Mouse (Mus musculus): Measurements from ENCODE around the gene Prkar2b. TPM values are rescaled to one million over a fixed set of nuclear protein-coding genes. Genes with fewer than 3 reads are reported as not detected.

The Prkar2b gene
- polyA plus RNA-seq, 1 experiment: 10.9 TPM

DNA sequence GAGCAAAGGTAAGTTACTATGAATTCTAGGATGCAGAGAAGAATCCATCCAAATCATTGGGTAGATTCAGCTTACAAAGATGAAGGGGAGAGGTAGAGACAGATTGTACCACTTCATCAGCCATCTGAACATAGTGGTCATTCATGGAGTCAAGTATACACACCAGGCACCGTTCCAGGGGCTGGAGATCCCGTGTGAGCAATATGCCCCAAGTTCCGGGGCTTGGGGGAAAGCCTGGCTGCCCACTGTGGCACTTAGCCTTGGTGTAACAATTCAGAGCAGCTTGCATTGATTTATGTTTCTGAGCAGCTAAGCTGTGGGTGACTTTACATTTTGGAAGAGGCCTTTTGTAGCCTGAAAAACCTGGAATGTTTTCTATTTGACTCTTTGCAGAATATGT, 24.8 kb upstream of the Prkar2b start:
- Histone ChIP-seq H3K4me1 (replicated peaks; ENCODE audit: control insufficient read depth, insufficient read depth, low read length) (peaks cover 7% of the 10 kb centered on the region), H3K27me3 (ENCODE audit: control insufficient read depth, insufficient read depth, low read length) (no peaks in the 10 kb centered on the region), H3K27ac (ENCODE audit: control insufficient read depth, insufficient read depth, low read length) (no peak overlapping the region), H3K36me3 (ENCODE audit: control insufficient read depth, insufficient read depth, low read length) (no peaks in the 10 kb centered on the region), H3K4me3 (ENCODE audit: control insufficient read depth, insufficient read depth, low read length) (no peak overlapping the region)
- TF ChIP-seq CTCF (IDR thresholded peaks at IDR 0.05; ENCODE audit: borderline replicate concordance, control insufficient read depth, extremely low read depth, insufficient read depth, low read length, poor library complexity) (no peak), POLR2A (IDR thresholded peaks at IDR 0.05; ENCODE audit: control insufficient read depth, extremely low read depth, insufficient read depth, low read length, poor library complexity) (no peak)
- WGBS: 99% methylated on average over 3 of the region's 3 CpGs
- no peak for DNase-seq

DNA sequence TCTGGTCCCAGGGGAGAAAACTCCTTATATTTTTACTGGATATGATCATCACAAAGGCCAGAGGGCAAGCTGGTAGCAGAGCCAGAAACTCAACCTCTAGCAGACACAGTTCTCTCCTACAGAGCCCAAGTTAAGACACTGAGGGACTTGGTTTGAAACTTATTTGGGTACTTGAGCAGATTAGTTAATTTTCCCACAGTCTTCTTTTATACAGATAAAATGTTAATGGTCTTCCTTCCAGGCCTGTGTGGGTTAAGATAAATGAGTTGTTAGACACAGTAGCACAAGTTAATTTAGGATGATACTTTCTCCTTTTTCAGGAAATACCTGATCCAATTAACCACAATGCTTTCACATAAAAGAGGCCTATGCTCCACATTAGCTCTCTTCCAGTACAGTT, 24.1 kb upstream of the Prkar2b start:
- Histone ChIP-seq H3K27me3 (ENCODE audit: control insufficient read depth, insufficient read depth, low read length) (no peaks in the 10 kb centered on the region), H3K4me1 (replicated peaks; ENCODE audit: control insufficient read depth, insufficient read depth, low read length) (peaks cover 7% of the 10 kb centered on the region), H3K27ac (ENCODE audit: control insufficient read depth, insufficient read depth, low read length) (no peak overlapping the region), H3K4me3 (ENCODE audit: control insufficient read depth, insufficient read depth, low read length) (no peak overlapping the region), H3K36me3 (ENCODE audit: control insufficient read depth, insufficient read depth, low read length) (no peaks in the 10 kb centered on the region)
- DNase-seq: no peak
- TF ChIP-seq POLR2A (IDR thresholded peaks at IDR 0.05; ENCODE audit: control insufficient read depth, extremely low read depth, insufficient read depth, low read length, poor library complexity): no peak
- no peak for TF ChIP-seq CTCF (IDR thresholded peaks at IDR 0.05; ENCODE audit: borderline replicate concordance, control insufficient read depth, extremely low read depth, insufficient read depth, low read length, poor library complexity)

DNA sequence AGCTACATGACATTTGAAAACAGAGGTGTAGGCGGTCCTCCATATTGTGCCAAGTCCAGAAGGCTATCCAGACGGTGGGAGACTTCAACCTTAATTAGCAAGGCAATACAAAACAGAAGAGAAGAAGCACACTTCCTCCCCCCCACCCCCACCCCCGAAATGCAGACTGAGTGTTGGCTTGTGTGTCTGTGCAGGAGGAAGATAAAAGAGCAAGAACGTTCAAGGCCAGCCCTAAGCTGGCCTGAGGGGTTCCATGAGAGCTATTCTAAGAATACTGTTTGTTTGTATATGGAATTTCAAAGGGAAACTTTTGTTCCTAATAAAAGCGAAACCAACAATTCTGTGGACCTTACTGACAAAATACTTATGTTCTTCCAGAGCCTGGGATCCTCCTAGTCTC, 23.5 kb upstream of the Prkar2b start:
- 56% methylated on average over 5 of the region's 5 CpGs for WGBS
- no peak for DNase-seq
- Histone ChIP-seq H3K4me1 (replicated peaks; ENCODE audit: control insufficient read depth, insufficient read depth, low read length) (peaks cover 7% of the 10 kb centered on the region), H3K27ac (ENCODE audit: control insufficient read depth, insufficient read depth, low read length) (no peak overlapping the region), H3K4me3 (ENCODE audit: control insufficient read depth, insufficient read depth, low read length) (no peak overlapping the region), H3K27me3 (ENCODE audit: control insufficient read depth, insufficient read depth, low read length) (no peaks in the 10 kb centered on the region), H3K36me3 (ENCODE audit: control insufficient read depth, insufficient read depth, low read length) (no peaks in the 10 kb centered on the region)
- TF ChIP-seq CTCF (IDR thresholded peaks at IDR 0.05; ENCODE audit: borderline replicate concordance, control insufficient read depth, extremely low read depth, insufficient read depth, low read length, poor library complexity) (no peak), POLR2A (IDR thresholded peaks at IDR 0.05; ENCODE audit: control insufficient read depth, extremely low read depth, insufficient read depth, low read length, poor library complexity) (no peak)

DNA sequence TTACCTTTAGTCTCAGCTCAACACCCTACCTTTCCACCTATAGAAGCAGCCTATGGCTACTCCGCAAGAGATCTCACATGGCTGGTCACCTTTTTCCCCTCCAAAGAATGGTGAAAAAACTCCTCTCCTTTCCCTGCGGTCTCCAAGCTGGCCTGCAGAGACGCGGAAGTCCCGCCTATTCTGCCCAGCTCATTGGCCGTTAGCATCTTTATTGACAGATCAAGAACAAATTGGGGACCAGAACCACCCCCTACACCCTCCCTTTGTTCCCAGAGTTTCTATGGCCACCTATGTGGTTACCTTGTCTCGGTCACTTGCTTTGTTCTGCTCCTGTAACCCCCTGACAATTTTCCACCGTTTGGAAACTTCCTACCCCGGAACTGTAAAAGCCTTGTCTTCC, 19.6 kb upstream of the Prkar2b start:
- H3K27ac ChIP-seq (ENCODE audit: control insufficient read depth, insufficient read depth, low read length): no peak overlapping the region
- no peak overlapping the region for H3K4me3 ChIP-seq (ENCODE audit: control insufficient read depth, insufficient read depth, low read length)
- 97% methylated on average over 9 of the region's 9 CpGs for WGBS
- DNase-seq: no peak
- H3K4me1 ChIP-seq (replicated peaks; ENCODE audit: control insufficient read depth, insufficient read depth, low read length): no peaks in the 10 kb centered on the region
- H3K36me3 ChIP-seq (ENCODE audit: control insufficient read depth, insufficient read depth, low read length): no peaks in the 10 kb centered on the region
- TF ChIP-seq POLR2A (IDR thresholded peaks at IDR 0.05; ENCODE audit: control insufficient read depth, extremely low read depth, insufficient read depth, low read length, poor library complexity) (no peak), CTCF (IDR thresholded peaks at IDR 0.05; ENCODE audit: borderline replicate concordance, control insufficient read depth, extremely low read depth, insufficient read depth, low read length, poor library complexity) (no peak)
- H3K27me3 ChIP-seq (ENCODE audit: control insufficient read depth, insufficient read depth, low read length): no peaks in the 10 kb centered on the region

DNA sequence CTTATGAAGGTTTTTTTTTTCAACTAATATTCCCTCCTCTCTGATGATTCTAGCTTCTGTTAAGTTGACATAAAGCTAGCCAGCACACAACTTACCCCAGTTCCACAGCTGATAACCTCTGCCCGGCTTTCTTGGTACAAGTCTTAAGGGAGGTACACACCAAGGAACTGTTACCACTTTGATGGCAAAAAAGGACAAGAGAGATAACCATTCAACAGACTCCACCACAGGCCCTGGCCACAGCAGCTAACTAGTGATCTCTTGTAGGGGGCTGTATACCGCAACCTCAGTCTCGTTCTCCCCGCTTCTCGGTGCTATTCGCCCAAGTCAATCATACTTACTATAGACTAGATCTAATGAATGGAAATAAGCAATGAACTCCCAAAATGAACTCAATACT, 16.3 kb upstream of the Prkar2b start:
- Histone ChIP-seq H3K27ac (ENCODE audit: control insufficient read depth, insufficient read depth, low read length) (no peak overlapping the region), H3K4me3 (ENCODE audit: control insufficient read depth, insufficient read depth, low read length) (no peak overlapping the region), H3K4me1 (replicated peaks; ENCODE audit: control insufficient read depth, insufficient read depth, low read length) (no peaks in the 10 kb centered on the region), H3K27me3 (ENCODE audit: control insufficient read depth, insufficient read depth, low read length) (no peaks in the 10 kb centered on the region), H3K36me3 (ENCODE audit: control insufficient read depth, insufficient read depth, low read length) (no peaks in the 10 kb centered on the region)
- no peak for TF ChIP-seq CTCF (IDR thresholded peaks at IDR 0.05; ENCODE audit: borderline replicate concordance, control insufficient read depth, extremely low read depth, insufficient read depth, low read length, poor library complexity)
- no peak for TF ChIP-seq POLR2A (IDR thresholded peaks at IDR 0.05; ENCODE audit: control insufficient read depth, extremely low read depth, insufficient read depth, low read length, poor library complexity)
- DNase-seq: no peak
- 98% methylated on average over 6 of the region's 6 CpGs for WGBS

DNA sequence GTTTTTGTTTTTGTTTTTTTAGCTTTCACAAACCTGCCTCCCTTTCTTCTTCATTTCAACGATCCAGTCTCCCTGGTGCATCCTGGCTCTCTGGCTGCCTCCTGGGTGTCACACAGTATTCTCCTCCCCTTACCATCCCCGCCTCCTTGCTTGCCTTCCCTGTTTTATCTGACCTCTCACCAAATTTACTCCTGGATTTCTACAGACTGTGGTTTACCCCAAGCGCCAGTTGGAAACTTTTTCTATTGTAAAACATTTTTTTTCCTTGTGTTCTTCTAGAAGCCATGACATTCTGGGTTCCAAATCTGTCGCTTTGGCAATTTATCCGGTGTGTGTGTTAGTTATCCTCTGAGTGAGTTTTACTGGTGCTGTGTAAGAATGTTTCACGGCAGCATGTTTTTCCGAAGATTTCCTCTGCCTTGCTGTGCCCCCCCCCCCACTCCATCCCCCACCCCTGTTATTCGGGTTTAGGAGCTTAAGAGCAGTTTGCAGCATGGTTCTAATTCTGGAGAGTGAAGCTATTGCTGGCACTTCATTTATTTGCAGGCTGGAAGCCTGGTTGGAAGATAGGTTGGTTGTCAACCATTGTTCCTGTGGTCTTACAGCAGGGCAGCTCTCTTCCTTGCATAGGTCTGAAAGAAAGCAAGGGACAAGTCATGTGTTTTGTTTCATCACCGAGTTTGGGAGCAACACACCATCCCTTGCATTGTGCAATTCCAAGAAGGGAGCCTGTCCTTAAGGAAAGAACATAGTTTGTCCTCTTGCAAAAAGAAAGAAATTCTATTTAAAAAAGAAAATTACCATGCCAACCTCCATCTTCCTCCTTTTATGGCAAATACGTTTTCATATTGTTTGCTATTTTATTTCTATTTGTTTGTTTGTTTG, 15.0 kb upstream of the Prkar2b start:
- no peak for DNase-seq
- Histone ChIP-seq H3K27ac (ENCODE audit: control insufficient read depth, insufficient read depth, low read length) (no peak overlapping the region), H3K27me3 (ENCODE audit: control insufficient read depth, insufficient read depth, low read length) (no peaks in the 10 kb centered on the region), H3K4me3 (ENCODE audit: control insufficient read depth, insufficient read depth, low read length) (no peak overlapping the region), H3K4me1 (replicated peaks; ENCODE audit: control insufficient read depth, insufficient read depth, low read length) (no peaks in the 10 kb centered on the region), H3K36me3 (ENCODE audit: control insufficient read depth, insufficient read depth, low read length) (no peaks in the 10 kb centered on the region)
- TF ChIP-seq POLR2A (IDR thresholded peaks at IDR 0.05; ENCODE audit: control insufficient read depth, extremely low read depth, insufficient read depth, low read length, poor library complexity) (no peak), CTCF (IDR thresholded peaks at IDR 0.05; ENCODE audit: borderline replicate concordance, control insufficient read depth, extremely low read depth, insufficient read depth, low read length, poor library complexity) (no peak)
- 93% methylated on average over 10 of the region's 10 CpGs for WGBS
